Mouse (Mus musculus) cerebellum, adult 9-10 months (tissue): ENCODE data around the gene Olfr12.
A peak's percentile ranks its signal among the peaks of the same experiment; 100 is the strongest.

ENCODE experiments used
- DNase-seq: peaks from one replicate; pipeline ENCODE4 v3.0.0; 2022

Gene Olfr12

DNA sequence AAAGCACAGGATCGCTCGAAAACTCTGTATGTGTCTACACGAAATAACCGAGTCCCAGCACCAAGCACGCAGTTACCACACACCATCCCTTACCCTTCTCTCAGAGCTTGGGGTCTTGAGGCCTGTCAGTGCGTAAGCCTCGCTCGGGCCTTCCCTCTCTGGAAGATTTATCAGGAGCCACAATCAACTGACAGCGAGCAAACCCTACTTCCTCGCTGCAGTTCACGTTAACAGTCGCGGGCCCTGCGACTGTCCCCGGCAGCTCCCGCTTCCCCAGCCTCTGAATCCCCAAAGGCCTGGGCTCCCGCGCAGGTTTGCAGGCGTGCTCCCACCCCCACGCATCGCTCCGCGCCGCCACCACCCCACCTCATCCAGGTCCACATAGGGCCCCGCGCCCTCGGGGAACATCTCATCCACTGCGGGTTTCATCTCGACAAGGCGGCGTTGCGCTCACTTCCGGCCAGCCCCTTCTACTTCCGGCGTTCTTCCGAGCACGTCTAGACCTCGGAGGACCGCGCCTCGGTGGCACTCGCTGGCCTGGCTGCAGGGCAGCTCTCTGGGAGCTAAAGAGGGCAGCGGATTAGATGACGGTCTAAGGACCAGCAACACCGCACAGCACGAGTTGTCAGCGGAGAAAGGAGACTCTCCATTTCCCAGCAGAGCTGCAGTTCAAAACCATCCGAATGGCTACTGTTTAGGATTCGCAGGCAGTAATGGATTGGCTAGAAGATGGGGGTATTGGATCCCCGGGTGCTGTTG is 24.1 kb downstream of the Olfr12 start, which contains the start of gene Cops9:
Cops9 (minus strand) TSS at position 472 of the 759 bp plus-strand sequence.
- DNase-seq: peak; percentile 91

DNA sequence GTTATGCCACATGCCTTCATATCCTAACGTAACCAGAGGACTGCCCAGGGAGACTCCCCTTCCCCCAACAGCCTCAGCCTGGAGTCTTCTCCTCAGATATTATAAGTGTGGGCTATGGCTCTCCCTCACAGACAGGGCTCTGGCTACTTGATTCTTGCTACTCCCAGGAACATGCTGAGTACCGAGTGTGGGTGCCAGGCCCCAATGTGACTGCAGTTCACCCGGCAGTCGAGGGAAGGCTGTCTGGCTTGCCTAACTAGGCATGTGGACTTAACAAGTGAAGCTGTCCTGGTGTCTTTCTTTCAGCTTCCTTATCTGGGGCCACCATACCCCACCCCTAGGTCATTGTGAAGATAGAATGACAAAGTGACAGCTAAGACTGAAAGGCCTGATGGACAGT is 26.1 kb downstream of the Olfr12 start:
- no peak for DNase-seq

- no peak for DNase-seq
These were observed 27.3 kb downstream of the Olfr12 start for GRCm38 (mm10) chr1:92644916-92645315.

- no peak for DNase-seq
These were observed 28.5 kb downstream of the Olfr12 start for GRCm38 (mm10) chr1:92646111-92646510.

- DNase-seq: no peak
These were observed 29.0 kb downstream of the Olfr12 start for GRCm38 (mm10) chr1:92646601-92647000.

DNA sequence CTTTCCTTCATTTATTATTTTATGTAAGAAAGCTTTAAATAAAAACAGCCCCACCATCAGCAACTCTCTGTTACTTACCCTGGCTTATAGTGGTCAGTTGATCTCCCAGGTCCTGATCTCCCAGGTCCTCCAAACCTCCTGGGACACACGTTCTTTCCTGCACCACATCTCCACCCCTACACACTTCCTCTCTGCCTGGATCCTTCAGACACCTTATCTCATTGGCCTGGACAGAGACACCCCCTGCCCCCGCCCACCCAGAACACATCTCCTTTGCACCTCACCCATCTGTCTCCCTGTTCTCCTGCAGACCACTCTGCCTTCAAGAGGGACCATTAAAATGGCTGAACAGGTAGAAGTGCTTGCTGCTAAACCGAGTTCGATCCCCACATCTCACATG is 29.4 kb downstream of the Olfr12 start:
- no peak for DNase-seq

DNA sequence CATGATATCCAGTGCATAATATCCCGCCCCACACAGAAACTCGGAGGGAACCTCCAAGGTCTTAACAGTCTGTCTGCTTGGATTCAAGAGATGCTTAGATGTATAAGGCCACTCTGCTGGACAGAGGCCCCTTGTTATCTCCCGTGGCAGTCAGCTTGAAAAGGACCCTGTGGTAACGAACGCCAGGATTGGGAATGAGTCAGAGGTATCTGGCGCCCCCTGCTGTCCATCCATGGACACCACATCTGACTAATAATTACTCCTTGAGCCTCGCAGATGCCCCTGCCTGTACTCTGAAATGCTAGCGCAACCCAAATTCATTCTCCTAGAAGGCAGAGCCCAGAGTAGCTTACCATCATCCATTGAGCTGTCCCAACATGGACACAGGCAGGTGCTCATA is 30.2 kb downstream of the Olfr12 start:
- peak; percentile 74 for DNase-seq

- no peak for DNase-seq
These were observed 30.6 kb downstream of the Olfr12 start for GRCm38 (mm10) chr1:92648197-92648596.

GRCm38 (mm10) chr1:92648673-92649072 is 31.1 kb downstream of the Olfr12 start, which contains the start of gene Otos:
TSS of gene Otos (minus strand) at chr1:92648841.
- peak; percentile 76 for DNase-seq

- DNase-seq: no peak
These were observed 33.9 kb downstream of the Olfr12 start for GRCm38 (mm10) chr1:92651467-92651866.

GRCm38 (mm10) chr1:92653179-92653578 is 35.6 kb downstream of the Olfr12 start:
- no peak for DNase-seq

GRCm38 (mm10) chr1:92654676-92655075 is 37.1 kb downstream of the Olfr12 start:
- DNase-seq: no peak

DNA sequence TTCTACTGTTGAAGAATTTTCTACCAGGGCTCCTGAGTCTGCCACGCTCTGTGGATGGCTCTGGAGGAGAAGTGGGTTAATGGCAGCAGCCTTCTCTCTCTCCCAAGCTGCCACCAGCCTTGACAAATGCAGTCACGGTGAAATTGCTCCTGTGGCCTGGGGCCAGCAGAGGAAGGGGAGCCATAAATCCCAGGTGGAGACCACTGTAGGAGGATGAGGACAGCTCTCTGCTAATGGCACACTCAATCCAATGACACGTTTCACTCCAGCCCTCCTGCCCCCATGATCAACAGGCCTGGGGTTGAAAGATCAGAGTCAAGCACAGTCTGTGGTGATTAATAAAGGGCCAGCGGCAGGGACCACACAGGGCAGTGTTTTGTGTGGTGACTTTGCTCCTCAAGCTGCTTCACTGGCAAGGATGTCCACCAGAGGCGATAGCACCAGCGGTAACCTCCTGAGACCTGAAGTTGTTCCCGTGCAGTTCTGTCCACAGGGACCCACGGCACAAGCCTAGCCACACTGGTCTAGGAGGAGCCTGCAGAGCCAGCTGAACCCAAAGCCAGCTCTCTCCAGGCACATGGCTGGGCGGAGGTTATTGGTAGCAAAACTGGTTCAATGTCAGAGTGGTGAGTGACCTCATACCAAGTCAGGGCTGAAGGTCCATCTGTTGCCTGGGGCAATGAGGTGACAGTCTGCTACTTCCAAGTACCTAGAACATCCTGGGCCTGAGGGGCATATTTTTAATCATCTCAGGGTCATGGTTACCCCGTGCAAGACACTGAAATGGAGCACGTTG is 39.6 kb downstream of the Olfr12 start:
- DNase-seq: no peak

DNA sequence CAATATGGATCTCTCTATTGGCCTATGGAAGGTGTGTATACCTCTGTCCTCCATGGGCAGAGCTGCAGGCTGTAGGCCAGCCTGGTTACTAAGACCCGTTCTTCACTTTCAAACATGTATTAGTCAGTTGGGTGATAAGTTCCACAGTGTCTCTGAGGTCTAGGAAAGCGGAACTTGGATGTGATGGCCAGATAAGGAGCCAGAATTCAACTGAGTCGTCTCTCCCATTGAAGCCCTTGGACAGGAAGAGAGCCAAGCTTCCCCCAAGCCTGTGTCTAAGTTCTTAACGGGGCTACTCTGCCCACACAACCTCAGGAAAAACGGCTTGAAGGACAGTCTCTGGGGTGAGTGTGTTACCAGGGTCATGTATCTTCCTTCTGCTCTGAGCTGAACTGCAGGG is 41.8 kb downstream of the Olfr12 start:
- no peak for DNase-seq

DNA sequence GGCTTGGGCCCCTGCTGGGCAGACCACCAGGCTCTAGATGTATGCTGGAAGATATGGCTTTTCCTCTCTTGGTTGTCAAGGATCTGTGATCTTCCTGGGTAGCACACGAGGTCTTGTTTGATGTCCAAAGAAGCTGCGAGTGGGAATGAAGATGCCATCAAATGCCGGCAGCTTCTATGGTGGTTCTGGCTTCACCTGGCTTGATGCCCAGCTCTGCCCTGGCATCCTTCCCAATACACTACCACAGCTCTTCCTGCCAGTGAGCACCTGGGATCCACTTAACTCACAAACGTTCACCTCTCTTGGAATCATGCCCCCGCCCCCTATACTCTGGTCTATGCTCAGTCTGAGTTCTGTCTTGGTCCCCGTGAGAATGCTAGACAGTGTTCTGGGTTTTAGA is 49.5 kb downstream of the Olfr12 start:
- DNase-seq: no peak

DNA sequence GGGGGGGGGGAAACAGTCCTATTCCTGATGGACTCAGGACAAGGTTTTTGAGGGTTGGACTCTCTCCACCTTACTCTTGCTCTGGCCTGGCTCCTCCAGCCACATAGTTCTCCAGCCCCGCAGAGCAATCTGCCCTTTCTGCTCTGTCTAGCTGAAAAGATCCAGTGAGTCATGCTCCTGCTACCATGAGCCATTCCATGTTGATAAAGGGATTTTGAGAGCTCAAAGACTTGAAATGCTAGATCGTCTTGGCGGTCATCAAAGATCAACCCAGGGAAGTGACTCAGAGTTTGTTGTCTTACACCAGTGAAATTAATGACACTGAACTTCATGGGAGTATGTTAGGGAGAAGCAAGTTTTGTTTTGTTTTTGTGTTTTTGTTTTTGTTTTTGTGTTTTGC is 51.8 kb downstream of the Olfr12 start:
- DNase-seq: no peak

GRCm38 (mm10) chr1:92671326-92671725 is 53.7 kb downstream of the Olfr12 start:
- no peak for DNase-seq
